Mouse (Mus musculus) mature B cell (primary cell): Measurements from ENCODE around the gene Acvr2a.
"Not testable (repeated sequence)": the region's sequence is repeated elsewhere in the genome, so short reads cannot be mapped to it uniquely, and the experiment has no call there.

Experiments used
- in situ Hi-C: fragments of 300-500 bp; cut with MboI; formaldehyde crosslinking; loops from 2 replicates; pipeline ENCODE4 v1.14.3; 2019

Gene Acvr2a

DNA sequence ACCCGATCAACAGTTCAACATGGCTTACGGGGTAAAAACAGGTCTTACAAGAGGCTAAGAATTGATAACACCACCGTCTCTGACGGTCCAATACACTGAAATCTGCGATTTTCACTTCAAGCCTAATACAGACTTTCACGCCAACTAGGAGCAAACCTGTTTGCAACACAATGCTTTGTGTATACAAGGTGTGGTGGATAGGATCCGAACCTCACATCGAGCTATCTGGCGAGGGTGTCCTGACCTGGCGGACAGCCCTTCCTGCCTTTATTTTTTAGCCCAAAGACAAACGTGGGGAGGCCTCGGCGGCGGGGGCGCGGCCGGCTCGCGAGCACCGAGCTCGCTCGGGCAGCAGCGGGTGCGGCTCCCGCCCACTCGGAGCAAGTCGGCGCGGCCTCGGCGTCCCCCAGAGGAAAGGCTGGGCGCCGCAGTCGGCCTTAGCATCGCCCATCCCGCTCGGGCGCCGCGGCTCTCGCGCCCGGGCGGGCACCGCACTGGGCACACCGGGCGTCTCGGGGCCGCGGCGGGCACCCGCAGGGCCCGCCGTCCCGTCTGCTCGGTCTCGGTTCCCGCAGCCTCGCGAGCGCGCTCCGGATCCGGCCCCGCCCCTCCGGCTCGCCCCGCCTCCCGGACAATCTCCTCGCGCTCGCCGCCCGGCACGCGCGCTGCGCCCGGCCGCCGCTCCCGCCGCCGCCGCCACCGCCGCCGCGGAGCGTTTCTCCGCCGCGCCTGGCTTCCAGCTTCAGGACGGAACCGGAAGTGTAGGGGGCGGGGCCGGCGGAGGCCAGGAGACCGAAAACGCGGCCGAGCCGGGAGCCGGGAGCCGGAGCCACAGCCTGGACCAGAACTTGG is at the start of gene Acvr2a:
Acvr2a (plus strand) TSS at position 739 of the 852 bp plus-strand sequence.
- in situ Hi-C loops, result no loop called here

DNA sequence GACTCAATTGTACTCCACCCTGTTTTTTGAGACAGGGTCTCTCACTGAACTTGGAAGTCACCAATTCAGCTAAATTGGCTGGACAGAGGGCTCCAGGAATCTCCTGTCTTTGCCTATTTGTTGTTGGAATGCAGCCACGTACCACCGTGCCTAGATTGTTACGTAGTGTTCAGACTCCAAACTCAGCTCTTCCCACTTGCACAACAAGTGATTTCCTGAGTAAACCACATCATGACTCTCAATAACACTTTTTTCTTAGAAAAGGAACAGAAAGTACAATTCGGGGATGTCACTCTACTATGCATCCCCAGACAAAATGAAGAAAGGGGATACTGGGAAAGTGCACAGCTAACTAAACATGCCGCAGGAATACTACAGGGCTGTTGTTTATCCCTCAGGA is 47.4 kb upstream of the Acvr2a start:
- in situ Hi-C loops, result no loop called here

DNA sequence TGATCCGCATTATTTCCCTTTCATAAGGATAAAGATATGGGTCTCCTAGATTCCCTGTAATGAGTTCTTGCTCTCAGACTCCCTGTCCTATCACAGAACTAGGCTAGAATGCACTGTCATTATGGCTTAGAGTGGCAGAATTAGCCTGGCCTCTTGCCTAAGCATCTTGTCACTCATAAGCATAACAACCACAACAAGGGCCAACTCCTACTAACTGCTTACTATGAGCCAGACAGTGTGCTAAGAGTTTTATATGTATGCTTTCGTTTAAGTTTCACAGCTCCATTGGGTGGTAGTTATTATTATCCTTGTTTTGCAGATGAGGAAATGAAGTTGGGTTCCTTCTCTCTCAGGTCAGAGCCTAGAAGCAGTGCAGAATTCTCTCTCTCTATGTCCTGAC is 46.1 kb upstream of the Acvr2a start:
- in situ Hi-C loops, result no loop called here

DNA sequence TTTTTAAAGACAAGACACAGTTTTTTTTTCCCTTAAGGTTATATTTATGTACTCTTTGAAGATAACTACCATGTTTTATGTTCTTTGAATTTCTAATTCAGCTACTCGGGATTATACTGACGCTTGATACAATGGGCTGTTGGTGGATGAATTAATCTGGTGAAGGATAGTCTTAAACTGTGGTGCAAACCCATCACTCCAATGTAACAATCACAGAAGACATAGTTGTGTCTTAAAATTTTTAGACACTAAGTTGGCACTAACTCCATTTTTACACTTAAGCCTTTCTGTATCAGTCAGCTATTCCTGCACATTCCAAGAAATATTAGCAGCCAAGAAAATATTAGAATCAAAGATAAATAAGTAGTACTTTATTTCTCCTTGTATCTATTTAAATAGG is 45.7 kb upstream of the Acvr2a start:
- in situ Hi-C loops, result no loop called here

DNA sequence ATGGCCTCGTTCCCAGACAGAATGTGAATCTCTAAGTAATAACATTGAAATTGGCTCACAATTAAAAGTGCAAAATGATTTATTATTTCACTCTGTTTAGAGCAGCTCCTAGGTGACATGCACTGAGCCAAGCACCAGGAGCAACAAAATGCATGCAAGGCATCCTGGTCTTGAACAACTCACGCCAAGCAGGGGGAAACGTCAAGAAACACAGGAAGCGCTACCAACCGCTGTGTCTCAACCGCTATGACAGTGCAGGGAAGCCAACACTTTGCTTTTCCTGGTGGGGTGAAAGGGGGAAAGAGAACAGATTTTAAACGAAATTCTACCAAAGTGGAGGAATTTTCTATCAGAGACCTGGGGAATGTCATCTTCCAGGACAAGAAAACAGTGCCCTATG is 43.8 kb upstream of the Acvr2a start:
- in situ Hi-C loops, result no loop called here

DNA sequence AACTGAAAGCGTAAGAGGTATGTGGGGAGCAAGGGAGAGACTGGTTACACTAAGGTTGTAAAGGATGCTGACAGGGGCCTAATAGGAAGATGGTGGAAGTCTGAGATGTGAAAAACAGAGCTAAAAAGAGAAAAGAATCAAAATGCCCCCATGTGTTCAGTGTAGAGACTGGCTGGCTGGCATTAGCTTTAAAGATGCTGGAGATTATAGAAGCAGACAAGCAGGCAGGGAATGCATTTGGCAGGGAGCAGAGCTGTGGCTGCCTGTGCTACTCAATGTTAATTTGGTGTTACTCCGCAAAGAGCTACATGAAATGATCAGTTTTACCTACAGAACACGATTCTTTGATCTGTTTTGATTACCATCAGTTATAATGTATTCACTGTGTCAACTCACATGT is 43.3 kb upstream of the Acvr2a start:
- in situ Hi-C loops, result no loop called here

DNA sequence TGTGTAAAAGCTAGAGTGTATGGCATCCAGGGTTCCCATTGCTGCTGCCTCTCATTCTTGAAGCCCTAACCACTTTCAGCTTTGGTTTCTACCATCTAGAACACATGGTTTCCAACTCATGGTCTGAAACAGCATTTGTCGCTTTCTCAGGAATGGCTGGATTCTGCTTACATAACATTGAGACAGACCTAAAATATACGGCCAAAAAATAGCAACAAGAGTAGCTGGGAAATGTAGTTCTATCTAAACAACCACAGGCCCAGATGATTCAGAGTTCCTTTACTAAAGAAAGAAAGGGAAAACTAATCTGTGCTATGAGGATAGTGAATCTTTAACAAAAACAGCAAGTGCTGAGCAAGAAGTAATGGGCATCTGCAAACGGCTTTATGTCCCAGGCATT is 38.6 kb upstream of the Acvr2a start:
- in situ Hi-C loops, result no loop called here

DNA sequence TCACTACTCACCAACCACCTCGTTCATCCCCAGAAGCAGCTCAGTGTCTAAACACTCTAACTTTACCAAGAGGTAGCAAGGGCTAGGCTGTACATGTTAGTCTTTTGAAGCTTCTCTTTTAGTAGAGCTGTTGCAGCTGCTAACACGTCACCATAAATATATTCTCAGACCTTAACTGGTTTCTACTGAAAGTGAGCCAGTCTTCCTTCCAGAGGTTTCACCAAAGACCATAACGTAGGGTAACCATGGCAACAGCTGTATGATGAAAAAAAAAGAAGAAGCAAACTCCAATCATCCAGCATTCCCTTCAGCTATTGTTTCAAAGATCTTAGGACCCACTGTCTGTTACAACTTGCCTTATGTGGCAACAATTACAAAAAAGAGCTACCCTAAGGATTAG is 25.0 kb upstream of the Acvr2a start:
- in situ Hi-C loops, result no loop called here

DNA sequence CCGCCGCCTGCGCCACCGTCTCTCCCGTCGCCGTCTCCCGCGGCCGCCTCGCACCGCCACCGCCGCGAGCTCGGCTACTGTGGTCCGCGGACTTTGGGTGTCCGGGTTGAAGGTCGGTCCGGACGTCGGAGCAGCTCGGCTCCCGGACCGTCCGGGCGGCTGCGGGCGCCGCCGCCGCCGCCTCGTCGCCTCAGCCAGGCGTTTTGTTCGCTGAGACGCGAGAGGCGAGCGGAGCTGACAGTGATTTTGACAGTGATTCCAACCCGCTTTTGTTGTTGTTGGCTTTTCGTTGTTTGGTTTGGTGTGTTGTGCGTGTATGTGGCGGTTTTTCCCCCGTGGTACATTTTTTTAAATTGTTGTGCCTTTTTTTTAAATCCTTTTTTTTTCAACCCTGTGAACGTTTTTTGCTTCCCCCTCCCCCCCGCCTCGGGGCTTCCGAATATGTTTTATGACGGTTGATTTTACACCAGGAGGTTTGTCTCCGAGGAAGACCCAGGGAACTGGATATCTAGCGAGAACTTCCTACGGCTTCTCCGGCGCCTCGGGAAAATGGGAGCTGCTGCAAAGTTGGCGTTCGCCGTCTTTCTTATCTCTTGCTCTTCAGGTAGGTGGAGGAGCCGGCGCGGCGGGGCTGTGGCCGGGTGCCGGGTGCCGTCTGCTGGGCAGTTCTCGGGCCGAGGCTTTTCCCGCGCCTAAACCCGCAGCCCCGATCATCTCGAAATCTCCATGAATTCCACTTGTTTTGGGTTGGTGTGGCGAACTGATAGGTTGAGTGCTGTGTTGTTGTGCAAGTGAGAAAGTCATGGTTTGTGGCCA is 522 bp downstream of the Acvr2a start:
- in situ Hi-C loops, result no loop called here

DNA sequence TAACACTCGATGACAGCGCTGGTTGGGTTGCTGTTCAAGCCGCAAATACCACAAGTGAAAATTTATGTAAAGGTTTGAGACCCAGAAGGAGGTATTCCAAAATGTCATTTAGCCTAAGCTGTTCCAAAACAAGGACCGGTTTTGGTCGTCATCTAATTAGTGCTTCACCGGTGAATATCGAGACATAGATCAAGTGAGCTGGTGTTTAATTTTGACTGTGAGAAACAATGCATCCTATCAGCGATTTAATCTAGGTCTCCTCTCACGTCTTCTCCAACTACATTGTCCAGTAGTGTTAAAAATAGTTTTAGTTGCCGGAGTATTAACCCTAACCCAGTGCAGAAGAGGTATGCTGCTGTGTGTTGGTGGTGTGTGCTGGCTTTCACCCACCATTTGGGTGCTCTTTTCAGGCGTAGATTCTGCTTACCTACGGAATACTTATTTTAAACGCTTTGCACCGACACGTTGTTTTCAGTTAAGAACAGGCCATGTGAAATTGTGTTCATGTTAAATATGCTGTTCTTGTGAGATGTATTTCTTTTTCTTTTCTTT is 1.2 kb downstream of the Acvr2a start:
- in situ Hi-C loops, result no loop called here

DNA sequence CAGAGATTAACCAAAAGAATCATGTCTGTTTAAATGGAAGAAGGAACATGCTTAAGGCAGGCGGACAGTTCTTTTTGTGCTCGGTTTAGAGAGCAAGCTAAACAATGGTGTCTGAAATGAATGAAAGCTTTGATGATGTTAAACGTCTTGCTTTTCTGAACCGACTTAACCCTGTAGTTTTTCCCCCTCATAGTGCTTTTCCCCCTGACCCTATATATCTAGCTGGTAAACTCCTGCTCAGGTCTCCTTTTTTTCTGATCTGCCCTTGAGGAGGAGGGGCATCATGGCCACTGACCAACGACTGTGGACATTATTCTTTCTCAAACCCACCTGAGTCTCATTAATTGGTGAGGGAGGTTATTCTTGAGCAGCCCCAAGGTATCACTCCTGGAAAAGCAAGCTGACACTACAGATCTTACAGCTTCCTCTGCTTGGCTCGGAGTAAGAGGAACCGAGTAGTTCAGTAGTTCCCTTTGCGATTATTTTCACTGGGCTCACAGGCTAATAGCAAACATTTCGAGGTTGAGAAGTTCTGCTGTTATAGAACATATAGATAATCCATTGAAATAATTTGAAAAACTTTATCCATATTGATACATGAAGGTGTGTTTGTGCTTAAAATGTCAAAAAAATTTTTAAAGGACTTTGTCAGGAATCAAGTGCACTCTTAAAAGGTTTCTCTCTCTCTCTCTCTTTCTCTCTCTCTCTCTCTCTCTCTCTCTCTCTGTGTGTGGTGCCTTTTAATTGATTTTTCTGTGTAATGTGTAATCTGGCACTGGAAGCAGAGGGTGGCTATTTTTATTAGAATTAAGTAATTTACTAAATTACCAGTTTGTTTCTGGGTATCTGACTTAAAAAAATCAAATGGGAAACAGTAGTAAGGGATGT is 2.5 kb downstream of the Acvr2a start:
- in situ Hi-C loops, result no loop called here

DNA sequence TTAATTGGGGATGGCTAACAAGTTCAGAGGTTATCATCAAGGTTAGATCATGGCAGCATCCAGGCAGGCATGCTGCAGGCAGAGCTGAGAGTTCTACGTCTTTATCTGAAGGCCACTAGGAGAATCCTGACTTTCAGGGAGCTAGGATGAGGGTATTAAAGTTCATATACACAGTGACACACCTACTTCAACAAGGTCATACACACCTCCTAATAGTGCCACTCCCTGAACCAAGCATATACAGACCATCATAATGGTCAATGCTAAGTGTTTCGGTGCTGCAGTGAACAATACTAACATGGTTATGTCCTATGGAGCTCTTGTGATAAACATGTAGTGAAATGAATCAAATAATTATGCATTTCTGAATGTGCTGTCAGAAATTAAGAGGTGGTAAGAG is 12.0 kb downstream of the Acvr2a start:
- in situ Hi-C loops, result no loop called here

DNA sequence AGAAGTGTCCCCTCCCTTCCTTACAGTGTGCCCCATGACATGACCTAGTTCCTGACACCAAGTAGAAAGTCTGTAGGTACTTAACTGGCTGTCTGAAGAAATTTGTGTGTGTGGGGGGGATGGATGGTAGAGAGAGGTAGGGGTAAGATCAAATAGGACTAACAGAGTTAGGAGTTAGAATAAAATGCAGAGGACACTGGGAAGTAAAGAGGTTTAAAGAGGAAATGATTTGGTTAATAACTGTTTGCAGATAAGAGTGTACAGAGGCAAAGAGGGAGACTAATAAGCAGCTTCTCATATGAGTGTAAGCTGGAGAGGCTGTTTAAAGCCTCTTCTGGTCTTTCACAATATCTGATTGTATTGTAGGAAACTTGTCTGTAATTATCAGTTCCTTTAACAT is 12.5 kb downstream of the Acvr2a start:
- in situ Hi-C loops, result no loop called here

DNA sequence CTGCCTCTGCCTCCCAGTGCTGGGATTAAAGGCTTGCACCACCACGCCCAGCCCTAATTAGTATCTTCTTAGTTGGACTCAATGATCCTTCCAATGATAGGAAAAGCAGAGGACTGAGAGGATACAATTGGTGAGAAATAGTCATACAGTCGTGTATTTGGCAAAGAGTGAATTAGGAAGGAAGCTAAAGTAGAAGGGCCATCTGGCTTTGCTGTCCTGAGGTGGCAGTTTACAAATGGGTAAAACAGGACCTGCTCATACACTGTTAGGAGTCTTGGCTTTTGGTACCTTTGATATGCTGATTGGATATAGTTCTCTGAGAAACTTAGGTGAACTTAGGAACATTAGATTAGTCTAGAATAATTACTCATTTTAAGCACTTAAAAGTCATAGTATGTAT is 16.6 kb downstream of the Acvr2a start:
- in situ Hi-C loops, result no loop called here

DNA sequence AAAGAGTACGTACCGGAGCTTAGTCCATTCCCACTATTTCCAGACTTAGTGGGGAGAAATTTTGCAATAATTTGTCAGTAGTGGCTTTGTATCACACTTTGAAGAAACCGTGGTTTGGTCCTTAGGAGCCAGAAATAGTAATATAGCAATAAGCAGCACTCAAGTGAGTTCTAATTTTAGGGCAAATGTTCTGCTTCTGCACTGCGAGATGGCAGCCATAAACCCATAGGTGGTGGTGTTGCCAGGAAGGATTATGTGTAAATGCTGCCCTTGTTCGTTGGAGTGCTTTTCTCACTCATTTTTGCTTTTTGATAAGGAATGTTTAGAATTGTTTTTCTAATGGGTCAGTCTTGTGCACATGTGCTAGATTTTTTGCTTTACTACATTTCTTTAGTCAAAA is 18.4 kb downstream of the Acvr2a start:
- in situ Hi-C loops, result no loop called here

DNA sequence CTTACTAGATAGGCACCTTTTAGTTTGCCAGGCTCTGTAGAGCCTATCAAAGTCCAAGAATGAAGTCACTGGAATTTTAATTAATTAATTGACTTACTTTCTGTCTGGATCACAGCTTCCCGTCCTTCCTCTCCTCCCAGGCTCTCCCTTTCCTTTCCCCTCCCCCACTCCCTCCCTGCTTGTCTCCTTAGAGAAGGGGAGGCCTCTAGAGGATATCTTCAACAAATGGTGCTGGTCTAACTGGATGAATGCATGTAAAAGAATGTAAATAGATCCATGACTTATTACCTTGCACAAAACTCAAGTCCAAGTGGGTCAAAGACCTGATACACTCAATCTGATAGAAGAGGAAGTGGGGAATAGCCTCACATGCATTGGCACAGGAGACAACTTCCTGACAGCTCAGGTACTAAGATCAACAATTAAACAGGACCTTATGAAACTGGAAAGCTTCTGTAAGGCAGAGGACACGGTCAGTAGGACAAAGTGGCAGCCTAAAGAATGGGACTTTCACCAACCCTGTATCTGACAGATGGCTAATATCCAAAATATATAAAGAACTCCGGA is 20.1 kb downstream of the Acvr2a start:
- in situ Hi-C loops, result no loop called here

DNA sequence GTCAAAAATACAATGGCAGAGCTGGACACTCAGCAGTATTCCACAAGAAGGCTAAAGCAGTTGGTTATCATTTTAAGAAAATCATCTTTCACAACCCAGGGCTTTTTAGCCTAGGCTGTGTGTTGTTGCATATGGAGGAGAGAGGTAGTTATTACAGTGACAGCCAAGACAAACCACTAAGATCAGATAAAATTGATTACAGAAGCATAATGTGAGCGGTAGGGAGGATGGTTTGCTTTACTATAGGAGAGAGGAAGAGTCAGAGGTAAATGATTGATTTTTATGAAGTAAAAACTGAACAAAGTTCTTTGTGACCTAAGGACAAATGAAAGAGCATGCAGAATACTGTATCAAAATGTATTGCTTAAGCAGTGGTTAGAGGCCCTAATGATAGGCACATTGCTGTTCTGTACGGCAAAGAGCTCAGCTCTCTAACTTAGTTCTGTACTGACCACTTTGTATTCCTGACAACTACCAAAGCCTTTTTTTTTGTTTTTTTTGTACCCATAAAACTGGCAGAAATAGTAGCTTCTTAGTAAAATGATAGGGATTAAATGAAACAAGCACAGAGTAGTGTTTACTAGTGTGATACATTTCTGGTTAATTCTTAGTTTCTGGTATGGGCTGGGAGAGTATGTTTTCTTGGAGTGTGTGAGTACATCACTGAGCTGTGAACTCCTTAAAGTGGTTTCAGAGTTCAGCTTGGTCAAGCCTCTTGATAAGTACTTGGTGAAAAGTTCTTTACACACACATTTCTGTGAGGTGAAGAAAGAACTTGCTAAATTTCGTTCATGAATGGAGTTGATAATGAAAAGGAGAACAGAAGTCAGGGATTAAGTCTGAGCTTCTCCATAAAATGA is 27.9 kb downstream of the Acvr2a start:
- in situ Hi-C loops, result no loop called here

DNA sequence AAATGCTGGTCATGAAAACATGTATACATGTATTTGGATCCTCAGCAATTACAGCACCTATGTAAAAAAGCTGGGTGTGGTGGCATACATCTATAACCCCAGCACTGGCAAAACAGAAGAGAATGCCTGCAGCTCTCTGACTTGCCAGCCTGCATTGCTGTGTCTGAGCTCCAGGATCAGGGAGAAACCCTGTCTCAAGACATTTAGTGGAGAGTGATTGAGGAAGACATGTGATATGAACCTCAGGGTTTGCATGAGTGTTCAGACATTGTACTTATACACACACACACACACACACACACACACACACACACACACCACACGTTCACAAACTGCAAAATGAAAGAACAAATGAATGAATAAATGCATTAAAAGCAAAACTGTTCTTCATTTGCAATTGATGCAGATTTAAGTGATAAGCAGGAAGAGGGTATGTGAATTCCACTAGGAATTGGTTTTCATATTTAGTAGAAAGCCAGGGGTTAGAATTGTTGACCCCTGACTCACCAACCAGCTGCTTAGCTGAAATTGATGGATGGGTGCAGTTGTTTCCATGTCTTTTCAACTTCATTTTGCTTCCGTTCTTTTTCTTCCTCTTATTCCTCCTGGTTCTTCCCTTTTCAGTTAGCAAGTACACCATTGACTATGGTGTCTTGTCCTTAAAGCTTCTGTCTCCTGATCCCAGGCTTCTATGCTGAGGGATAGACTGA is 32.9 kb downstream of the Acvr2a start:
- in situ Hi-C loops, result no loop called here

DNA sequence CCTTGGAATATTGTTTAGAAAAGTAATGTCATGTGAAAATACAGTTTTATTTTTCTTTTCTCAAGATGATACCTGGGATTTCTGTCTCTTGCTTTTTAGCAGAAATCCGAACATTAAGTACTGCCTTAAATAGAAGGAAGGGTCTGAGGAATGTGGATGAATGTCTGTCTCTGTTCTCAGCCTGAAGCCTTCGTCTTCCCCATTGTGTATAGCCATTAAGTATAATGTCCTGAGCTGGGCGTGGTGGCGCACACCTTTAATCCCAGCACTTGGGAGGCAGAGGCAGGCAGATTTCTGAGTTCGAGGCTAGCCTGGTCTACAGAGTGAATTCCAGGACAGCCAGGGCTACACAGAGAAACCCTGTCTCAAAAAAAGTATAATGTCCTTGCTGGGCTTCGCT is 51.7 kb downstream of the Acvr2a start:
- in situ Hi-C loops, result not testable (repeated sequence)
